Mouse (Mus musculus) adrenal gland, postnatal 36 days (tissue): Measurements from ENCODE around the gene Sorcs2. TPM values are rescaled to one million over a fixed set of nuclear protein-coding genes. Genes with fewer than 3 reads are reported as not detected.

Experiments used
- DNase-seq, 2 experiments: peaks; one replicate each; pipeline ENCODE4 v3.0.0; 2021; ENCODE audit warnings: mixed read lengths in 1 of 2
- total RNA-seq, 2 experiments: library from RNA; stranded (reverse); gene quantifications; 2 replicates each; pipeline ENCODE4 v1.2.3; 2021

Sorcs2 gene
- total RNA-seq, 2 experiments from 2014 or later = 13.9 to 24.5 TPM

DNA sequence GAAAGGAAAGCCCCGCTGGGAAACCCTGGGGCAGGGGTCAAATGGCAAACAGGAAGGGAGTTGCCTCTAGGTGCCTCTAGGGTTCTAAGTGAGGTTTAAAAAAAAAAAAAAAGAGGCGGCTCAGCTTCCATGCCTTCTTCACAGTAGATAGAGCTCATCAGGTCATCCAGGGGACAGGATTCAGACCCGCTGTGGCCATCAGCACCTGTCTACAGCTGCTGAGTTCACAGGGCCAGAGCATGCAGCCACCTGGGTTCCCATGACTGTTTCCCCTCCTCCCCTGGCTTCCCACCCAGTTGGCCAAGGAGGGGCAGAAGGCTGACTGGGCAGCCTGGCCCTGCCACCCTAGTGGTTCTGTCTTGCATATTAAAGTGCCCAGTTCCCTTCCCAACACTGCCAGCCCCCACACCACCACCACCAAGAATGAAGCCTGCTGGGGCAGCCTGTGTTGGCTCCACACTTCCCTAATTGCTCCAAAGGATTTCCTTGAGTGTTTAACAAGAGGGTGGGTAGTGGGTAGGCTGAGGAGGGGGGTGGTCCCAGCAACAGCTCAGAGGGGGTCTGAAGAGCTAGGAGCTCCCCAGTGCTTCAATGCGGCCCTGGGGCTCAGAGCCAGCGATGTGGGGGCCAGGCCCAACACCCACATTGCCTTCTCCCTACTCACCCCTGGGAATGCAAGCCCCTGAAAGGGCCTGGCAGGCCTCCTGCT, 38.2 kb downstream of the Sorcs2 start:
- DNase-seq = peak in 1 of 2 experiments; percentile 42

DNA sequence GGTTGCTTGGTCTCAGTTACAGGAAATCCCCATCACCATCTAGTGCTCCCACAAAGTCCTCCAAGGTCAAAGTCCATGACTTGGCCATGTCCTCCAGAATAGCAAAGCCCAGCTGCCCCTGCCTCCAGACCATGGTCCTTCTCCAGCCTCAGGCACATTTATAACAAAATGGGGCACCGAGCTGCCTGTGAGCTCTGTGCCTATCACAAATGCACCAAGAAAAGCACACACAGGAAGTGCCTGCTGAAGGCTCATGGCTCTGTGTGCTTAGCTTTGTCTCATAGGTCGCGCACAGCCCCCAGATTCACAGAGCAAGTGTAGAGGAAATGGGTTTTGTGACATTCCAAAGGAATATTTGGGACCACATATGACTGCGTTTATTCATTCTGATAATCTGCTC, 39.8 kb downstream of the Sorcs2 start:
- DNase-seq = no peak

DNA sequence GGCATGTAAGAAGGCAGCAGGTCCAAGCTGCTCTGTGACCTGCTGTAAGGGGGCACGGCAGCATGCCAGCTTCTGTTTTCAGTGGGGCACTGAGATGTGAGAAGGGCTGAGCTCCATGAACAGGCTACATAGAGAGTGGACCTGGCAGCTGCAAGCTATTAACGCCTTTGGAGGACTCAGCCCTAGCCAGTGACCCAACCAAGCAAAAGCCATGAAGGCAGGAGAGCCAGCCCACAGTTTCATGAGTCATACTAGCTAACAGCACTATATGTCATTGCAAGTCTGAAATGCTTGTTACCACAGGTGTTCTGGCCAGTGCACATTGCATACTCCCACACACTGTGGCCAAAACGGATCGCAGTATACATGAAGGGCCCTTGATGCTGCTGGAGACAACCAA, 41.3 kb downstream of the Sorcs2 start:
- no peak for DNase-seq

DNA sequence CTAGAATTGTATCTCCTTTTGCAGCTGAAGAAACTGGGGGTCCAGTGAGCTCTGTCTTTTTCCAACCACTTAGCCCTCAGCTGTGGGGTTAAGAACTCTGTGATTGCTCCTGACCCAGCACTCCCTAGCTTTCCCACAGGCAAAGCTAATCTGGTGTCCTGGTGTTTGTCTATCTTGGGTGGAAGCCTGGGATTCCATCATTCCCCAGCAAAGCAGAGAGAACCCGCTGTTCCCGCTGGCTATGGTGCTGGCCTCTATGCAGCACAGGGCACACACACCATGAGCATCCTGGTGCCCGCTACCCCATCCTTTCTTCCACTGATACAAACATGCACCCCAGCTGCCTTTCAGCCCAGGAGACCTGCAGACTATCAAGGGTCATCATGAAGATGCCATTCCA, 42.3 kb downstream of the Sorcs2 start:
- DNase-seq = no peak

DNA sequence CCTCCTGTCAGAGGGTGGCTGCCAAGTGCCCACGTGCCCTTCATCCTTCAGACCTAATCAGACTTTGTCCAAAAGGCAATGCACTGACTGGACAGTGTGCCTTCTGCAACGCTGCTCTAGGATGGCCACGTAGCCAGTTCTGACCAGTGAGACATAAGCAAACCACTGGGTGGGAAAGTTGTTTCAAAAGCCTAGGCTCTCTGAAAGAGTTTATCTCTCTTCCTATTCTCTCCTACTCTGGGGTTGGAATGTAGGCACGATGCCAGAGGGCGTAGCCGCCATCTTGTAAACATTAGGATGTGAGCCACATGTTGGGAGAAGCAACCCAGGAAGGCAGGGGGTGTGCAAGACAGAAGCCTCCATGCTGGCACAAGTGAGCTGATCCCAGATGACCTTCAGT, 44.3 kb downstream of the Sorcs2 start:
- DNase-seq = no peak

DNA sequence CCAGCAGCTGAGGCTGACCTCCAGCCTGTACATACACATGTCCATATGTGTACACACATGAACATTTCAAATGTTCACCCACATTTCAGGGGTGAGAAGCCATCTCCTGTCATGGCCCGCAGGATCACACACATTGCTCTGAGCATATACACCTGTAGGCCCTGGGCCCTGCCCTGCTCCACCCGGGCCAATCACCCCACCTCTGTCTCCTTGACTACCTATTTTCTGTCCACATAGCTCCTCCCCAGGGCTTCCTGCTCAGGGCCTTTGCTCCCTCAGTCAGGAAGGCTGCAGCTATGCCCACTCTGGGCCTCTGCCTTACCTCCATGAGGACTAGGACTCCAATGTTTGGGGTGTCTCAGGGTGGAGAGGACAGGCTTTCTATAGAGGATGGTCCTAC, 44.7 kb downstream of the Sorcs2 start:
- DNase-seq = no peak

DNA sequence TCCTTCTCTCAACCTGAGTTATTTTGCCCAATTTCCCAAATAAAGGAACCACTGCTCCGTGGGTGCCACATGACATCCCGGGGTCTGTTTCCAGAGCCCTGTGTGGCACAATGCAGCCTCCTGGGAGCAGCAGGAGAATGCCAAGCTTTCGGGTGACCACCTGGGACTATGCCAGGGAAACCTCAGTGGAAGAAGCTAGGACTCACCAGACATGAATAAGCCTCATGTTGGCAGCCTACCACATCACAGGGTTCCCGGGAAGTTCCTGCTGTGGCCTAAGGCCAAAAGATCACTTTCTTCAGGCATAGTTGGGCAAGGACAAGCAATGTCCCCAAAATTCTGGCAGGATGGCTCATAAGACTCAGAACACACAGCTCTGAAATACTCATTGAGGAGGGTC, 51.2 kb downstream of the Sorcs2 start:
- DNase-seq = no peak

DNA sequence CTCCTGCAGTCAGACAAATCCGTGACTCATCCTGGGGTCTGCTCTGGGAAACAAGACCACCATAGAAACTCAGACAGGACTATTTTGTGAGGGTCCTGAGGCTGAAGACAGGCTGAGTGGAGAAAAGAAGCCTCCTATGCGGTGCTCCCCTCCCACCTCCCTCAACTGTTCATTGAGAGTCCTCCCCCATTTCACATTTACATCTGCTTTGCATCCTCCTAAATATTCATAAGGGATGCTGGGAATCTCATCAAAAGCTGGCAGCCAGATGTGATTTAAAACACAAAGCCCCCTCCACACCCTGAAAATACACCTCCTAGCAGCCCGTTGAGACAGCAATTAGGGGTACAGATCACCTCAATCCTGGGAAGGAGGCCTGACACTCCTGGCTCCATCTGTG, 58.7 kb downstream of the Sorcs2 start:
- no peak for DNase-seq

DNA sequence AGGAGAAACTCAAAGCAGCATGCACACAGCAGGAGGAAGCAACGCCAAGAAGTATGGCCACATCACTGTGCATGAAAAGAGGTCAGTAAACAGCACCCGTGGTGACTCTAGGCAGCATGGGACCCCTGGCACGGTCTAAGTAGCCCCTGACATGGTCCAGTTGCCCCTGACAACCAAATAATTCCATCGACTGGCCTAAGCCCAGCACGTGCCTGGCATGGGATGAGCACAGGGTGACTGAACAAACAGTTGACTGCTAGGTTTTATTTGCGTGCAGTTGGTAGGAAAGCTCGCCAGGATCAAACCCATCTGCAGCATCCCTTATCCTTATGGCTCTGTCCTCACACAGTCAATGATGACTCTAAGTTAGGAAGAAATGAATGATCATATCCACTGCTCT, 61.7 kb downstream of the Sorcs2 start:
- DNase-seq = no peak

DNA sequence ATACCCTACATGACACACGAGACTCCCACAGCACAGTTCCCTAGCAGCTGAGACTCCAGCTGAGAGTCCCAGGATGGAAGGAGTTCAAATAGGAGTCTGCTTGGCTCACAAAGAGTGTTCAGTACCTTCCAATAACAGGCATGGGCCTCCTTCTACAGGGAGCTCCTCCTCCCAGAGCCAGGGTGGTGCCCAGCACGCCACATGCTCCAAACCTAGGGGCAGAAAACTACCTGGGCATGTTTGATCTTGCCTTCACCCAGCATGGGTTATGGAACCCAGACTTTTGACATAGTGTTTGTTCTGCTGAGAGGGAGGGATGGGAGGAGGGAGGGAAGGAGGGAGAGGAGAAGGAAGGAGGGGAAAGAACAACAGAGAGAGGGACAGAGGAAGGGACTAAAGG, 62.3 kb downstream of the Sorcs2 start:
- no peak for DNase-seq

DNA sequence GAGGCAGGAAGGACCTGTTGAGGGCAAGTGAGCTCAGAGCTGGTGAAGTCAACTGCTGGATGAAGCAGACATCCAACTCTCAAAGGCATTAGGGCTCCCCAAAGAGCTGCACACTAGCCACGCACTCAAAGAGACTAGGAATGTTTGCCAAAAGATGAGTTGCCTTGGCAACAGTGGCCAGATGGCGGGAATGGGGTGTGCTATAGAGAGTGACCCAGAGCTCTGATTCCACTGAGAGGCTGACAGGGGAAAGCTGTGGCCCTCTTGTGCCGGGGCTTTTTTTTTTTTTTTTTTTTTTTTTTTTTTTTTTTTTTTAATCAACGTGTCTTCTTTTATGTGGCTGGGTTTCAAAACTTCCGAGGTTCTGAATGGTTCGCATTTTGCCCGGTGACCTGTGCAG, 63.7 kb downstream of the Sorcs2 start:
- no peak for DNase-seq

DNA sequence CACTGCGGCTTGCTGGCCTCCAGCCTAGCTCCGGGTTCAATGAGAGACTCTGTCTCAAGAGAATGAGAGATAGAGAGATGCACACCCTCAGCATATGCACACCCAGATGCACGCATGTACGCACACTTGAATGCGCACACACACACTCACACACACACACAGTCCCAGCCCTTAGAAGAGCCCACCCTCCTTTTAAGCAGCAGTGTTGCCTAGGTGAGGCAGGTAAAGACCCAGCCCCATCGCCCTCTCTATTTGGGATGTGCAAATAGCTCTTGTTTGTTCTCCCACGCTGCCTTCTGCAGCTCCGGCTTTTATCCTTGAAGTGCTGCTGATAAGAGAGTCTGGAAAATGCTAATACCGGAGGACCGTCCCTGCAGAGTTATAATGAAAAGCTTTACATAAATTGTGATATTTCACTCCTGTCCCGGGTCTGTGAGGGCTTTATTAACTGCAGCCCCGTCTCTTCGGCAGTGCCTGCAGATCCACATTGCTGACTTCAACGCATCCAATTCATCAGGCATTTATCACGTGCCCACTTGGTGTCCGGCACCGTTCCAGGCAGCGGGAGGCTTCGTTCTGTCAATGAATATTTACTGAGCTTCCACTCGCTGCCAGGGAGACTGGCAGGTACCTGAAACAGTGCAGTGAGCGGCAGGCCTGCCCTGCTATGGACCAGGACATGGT, 67.3 kb downstream of the Sorcs2 start:
- peak; percentile 58 to 62 for DNase-seq

DNA sequence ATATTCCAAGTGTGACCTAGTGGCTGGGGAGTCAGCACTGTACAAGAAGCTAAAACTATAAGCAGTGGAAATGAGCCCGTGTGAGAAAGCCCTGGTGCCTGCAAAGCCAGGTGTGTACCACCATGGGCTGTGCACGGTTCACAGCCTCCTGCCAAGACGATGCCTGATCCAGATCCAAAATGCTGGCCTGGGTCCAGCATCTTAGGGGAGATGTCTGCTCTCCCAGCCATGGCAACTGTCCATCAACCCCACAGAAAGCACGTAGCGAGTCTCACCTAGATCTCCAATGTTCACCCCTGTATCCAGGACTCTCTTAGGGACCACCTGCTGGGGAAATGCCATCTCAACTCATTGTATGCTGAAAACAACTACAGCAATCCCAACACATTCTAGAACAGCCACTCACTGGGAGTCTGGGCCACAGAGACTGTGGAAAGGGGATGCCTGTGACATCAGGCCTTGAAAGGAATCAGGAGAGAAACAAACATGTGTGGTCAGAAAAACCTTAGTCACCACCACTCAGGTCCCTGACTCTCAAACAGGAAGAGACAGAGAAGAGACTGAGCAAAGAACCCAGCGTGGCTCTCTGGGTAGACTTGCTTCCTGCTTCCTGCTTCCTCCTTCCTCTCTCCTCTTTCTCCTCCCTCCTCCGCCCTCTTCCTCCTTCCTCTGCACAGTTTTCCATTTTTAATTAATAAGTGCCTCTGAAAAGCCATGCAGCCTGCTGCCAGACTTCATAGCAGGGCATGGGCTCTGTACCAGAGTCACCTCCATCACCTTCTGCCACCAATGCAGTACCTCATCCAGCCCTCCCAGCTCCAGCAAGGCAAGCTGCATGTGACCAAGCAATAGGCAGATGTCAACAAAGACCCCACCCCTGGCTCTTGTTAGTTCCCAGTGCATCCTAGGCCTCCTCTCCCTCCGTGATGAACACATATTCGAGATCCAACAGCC, 71.6 kb downstream of the Sorcs2 start:
- DNase-seq = no peak

DNA sequence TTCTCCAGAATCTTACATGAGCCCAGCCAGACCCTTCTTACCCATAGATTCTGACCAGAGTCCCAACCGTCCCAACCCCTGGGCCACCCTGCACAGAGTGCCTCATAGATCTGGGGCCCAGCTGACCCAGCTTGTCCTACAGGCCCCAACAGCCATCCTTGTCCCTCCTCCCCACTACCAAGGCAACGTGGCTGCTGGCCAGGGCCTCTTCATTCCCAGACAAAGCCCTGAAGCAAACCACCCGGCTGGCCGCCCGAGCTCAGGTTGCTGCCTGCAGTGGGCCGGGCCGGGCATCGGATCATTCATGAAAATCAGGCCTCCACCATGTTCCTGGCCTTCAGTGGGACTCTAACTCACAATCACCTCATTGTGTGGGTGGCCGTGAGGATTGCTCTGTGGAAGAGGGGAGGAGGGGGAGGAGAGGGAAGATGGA, 73.8 kb downstream of the Sorcs2 start:
- DNase-seq = peak in 1 of 2 experiments; percentile 55

DNA sequence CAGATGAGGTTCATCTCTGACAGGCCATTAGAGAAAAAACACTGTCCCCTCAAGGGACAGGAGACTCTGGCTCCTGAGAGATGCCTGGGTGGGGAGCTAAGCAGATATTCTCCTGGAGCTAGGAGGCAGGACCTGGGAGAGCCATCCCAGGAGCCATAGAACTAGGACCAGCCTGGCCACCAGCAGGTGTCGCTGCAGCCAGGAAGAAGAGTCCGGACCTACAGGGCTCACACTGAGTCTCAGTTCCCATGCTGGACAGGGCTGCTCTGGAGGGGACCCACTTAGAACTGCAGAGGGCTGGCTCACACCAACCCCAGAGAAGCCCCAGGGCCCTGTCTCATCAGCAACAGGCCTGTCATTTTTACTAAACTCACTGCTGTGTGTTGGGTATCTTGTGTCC, 74.4 kb downstream of the Sorcs2 start:
- peak; percentile 86 to 92 for DNase-seq

DNA sequence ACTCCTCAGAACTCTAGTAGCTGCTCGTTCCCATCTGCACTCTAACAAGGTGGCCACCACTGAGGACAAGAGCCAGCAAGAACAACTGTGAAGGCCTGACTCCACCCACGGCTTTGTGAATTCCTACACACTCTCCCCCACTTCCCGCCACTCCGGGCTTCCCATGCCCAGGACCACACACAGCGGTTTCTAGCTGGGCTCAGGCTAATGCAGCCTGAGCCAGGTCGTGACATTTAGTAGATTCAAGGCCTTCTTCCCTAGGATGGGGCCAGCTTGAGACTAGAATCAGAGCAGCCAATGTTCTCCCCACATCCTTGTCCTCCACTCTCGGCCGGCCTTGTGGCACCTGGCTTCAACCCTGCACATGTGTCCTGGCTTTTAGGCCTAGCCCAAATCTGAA, 76.4 kb downstream of the Sorcs2 start:
- DNase-seq = peak; percentile 32 to 34

DNA sequence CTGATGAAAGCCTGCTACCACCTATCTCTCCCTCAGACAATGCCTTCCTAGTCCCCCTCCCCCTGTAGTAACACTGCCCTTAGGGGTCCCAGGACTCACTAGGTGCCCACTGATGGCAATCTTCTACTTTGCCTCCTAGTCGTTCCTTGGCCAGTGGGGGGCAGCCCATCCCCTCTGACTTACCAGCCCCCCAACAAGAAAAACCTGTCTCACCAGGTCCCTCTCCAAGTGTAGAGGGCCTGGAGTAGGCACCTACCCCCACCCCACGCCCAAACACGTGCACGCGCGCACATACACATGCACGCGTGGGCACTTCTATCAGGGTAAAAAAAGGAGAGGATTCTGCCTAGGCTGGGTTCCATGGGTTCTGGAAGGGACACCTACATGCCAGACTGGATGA, 77.3 kb downstream of the Sorcs2 start:
- no peak for DNase-seq

DNA sequence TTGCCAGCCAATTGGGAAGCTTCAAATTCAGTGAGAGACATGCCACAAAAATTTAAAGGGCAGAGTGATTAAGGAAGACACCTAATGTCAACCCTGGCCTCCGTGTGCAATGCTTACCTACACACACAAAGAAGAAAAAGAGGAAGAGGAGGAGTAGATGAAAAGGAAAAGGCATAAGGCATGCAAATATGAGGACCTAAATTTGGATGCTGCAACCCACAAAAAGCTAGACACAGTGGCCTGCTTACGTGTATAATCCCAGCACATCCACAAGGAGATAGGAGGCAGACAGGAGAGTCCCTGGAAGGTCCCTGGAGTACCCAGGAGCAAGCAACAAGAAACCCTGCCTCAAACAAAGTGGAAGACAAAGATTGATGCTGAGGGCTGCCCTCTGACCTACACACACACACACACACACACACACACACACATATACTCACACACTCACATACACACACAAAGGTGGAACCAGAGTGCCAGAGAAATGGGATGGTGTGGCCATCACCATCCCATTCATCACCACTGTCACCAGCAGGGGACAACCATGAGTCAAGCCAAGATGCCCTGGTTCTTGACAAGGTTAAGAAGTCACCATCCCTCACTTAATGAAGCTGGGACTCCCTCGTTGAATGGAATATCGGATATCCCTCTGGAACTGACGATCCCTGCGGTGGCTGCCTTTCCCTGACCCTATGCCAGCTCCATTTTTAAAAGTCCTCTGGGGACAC, 80.1 kb downstream of the Sorcs2 start:
- no peak for DNase-seq

DNA sequence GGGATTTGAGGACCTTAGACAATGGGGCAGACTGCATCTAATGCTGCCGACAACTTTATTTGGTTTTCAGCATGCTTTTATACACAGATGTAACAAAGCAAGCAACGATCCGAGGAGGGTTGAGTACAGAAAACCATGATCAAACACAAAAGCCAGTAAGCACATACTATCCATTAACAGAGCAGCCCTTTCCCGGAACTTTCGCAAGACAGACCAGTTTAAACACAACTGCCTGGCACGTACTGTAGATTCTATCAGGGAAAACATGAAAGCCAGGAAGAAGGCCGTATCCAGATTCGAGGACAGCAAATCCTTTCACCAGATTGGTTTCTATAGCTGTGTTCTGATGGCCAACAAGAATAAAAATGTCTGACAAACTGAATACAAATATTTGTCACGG, 82.8 kb downstream of the Sorcs2 start:
- DNase-seq = no peak

DNA sequence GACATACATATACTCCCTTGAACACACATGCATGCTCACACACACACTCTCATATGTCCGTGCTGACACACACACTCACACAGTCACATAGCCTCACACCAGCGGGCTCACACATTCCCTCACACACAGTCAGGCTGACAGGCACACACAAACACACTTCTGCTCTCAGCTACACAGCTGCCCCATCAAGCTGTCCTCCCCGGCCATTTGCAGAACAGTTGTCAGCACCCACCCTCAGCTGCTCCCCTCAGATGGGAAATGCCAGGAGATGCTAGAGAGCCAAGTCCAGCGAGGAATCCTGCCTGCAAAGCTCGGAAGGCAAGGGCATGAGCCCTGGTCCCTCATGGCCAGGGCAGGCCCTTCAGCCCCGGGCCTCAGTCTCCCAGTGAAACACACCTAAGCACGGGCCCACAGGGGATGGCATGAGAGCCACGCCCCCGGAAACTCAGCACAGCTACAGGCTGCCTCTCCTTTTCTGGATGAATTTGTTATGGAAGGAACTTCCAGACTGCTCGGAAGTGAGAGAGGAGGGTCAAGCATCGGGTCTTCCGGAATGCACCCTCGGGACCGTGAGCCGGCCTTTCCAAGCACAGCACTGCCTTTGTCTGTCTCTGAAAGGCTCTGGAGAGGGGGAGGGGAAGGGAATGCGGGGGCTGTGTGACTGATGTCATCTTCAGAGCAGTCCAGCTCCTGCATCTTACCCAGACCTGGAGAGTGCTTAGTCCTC, 84.4 kb downstream of the Sorcs2 start:
- peak; percentile 50 to 72 for DNase-seq

DNA sequence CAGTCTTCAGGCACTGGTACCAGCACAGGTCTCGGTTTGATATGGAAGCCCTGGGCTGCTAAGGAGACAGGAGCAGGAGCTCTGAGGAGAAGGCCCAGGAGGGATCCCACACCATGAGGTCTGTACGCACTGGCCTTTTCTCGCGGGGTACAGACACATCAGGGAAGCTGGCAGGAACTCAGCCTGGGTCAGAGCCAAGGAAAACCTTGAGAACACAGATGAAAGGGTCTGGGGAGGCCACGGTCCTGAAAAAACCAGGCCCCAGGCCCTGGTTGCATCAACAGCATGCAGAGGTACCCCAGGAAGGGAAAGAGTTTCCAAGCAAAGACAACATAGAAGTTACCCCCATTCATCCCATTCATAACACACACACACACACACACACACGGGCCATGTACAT, 85.0 kb downstream of the Sorcs2 start:
- DNase-seq = peak; percentile 70
